Mouse (Mus musculus) yolk sac, embryonic 10.5 days (tissue): ENCODE measurements around the gene Amigo1.

ENCODE experiments used
- DNase-seq: peaks from one replicate; pipeline ENCODE4 v3.0.0-alpha.2; 2017; ENCODE audit warnings: low spot score

Gene Amigo1

GRCm38 (mm10) chr3:108186098-108187047, at the start of gene Amigo1:
Gene Amigo1, plus strand, starts transcription at chr3:108186335.
- peak; percentile 37 for DNase-seq

- no peak for DNase-seq
Measured at GRCm38 (mm10) chr3:108139113-108139512, 47.0 kb upstream of the Amigo1 start.

- DNase-seq, result no peak
Measured at GRCm38 (mm10) chr3:108140786-108141185, 45.3 kb upstream of the Amigo1 start.

- peak; percentile 94 for DNase-seq
Measured at GRCm38 (mm10) chr3:108145534-108146445, 40.3 kb upstream of the Amigo1 start, which contains the start of gene Gnai3. Gene Gnai3, minus strand, starts transcription at chr3:108146146.

- DNase-seq, result no peak
Measured at GRCm38 (mm10) chr3:108146671-108147070, 39.5 kb upstream of the Amigo1 start.

GRCm38 (mm10) chr3:108147386-108148235, 38.5 kb upstream of the Amigo1 start:
- peak; percentile 86 for DNase-seq

- no peak for DNase-seq
Measured at GRCm38 (mm10) chr3:108152290-108152689, 33.8 kb upstream of the Amigo1 start.

GRCm38 (mm10) chr3:108154656-108155055, 31.5 kb upstream of the Amigo1 start, which contains the start of gene Gpr61:
Gene Gpr61, minus strand, starts transcription at chr3:108154882.
- DNase-seq, result no peak

- no peak for DNase-seq
Measured at GRCm38 (mm10) chr3:108158383-108159037, 27.6 kb upstream of the Amigo1 start.

GRCm38 (mm10) chr3:108164091-108164490, 22.0 kb upstream of the Amigo1 start:
- DNase-seq, result no peak

- DNase-seq, result peak; percentile 61
Measured at GRCm38 (mm10) chr3:108164807-108165206, 21.3 kb upstream of the Amigo1 start.

GRCm38 (mm10) chr3:108165532-108166315, 20.4 kb upstream of the Amigo1 start:
- no peak for DNase-seq

- DNase-seq, result peak; percentile 17
Measured at GRCm38 (mm10) chr3:108166486-108167211, 19.5 kb upstream of the Amigo1 start.

GRCm38 (mm10) chr3:108167499-108167898, 18.6 kb upstream of the Amigo1 start:
- no peak for DNase-seq

GRCm38 (mm10) chr3:108169199-108169598, 16.9 kb upstream of the Amigo1 start:
- no peak for DNase-seq

- DNase-seq, result no peak
Measured at GRCm38 (mm10) chr3:108174672-108175531, 11.2 kb upstream of the Amigo1 start.

- no peak for DNase-seq
Measured at GRCm38 (mm10) chr3:108178756-108179715, 7.1 kb upstream of the Amigo1 start.
